Mouse (Mus musculus) ovary, postnatal 14 days (tissue): ENCODE results near the gene Cd70.

Experiments
- DNase-seq: peaks from one replicate; pipeline ENCODE4 v3.0.0; 2022; ENCODE audit warnings: low spot score

The Cd70 gene

DNA sequence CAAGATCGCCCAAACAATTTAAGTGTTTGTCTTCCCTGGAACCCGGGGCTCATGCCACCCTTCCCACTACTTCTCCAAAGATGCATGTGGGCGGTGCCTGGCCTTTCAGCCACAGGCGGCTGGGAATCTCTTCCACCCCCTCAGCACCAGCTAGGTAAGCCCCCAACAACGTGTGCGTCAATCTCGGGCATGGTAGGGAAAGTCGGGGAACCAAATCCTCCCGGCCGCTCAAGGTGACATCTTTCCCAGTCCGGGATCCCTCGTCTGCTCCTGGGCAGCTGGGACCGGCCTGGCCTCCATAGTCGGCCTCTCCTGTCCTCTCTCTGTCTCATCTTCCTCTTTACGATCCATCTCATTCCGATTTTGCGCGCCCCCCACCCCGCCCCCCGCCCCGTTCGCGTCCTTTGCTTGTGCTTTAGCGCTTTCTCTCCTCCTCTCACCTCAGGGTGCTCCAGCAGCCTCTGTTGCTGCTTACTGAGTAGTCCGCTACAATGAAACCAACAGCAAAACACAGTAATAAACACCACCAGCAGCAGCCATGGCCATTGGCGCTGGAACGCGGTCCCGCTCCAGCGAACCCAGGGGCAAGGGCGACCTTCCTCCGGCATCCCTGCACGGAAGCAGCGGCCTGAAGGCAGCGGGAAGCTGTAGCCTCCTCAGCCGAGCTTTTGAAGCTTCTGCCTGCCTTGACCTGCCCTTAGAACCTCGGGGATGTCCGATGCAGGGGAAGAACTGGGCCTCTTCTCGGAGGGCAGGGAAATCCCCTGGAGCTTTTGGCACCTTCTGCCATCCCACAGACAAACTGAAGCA, at the start of gene Cd70:
Gene Cd70, minus strand, starts transcription at position 784 of the 810 bp plus-strand sequence.
- DNase-seq, result peak; percentile 1

DNA sequence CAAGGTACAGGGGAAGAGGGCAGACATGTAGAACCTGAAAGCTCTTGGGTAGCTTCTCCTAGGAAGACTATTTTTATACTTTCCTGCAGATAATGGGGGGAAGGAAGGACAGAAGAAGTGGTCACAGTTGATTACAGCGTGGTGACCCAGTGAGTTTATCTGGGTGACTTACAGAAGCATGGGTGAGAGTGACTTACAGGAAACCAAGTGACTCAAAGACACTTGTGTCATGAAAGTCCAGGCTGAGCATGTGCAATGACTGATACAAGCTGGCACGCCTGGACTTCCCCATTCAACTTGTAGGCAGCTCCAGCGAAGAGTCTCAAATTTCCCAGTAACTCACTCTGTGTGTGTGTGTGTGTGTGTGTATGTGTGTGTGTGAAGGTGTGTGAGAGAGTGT, 48.7 kb upstream of the Cd70 start:
- no peak for DNase-seq

DNA sequence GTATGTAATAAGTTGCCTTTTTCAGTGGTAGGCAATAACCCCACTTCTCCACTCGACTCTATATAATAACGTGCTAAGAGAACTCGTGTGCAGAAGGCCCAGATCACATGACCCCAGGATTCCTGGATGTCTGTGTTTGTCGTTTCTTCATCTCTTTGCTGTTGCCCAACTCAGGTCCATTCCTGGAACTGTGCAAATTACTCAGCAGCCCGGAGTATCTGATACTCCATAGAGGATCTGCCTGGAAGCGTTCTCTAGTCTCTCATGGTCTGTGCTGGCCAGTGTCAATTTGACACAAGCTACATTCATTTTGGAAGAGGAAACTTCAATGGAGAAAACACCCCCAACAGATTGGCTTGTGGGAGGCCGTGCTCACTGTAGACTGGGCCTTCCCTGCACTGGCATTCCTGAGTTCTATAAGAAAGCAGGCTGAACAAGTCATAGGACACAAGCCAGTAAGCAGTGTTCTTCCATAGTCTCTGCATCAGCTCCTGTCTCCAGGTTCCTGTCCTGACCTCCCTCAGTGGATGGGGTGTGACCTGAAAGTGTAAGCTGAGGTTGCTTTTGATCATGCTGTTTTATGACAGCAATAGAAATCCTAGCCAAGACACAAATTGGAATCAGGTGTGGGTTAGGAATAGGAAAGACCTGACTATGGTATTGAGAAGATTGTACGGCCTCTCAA, 45.9 kb upstream of the Cd70 start:
- DNase-seq, result no peak

DNA sequence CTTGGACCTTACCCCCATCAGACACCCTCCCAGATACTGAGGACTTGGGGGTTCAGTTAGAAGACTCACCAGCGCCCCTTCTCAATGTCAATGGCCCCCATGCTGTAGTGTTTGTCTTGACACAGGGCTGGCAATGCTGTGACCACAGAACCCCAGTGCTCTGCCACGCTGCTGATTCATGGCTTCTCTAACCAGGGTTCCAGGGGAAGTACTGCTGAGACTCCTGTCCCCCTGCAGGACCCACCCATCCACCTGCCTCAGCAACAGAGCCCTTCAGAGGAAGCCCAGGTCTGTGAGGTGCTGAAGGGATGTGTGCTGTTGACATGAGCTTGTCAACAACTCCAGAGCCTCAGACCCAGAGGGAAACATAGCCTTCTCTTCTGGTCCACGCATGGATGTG, 45.2 kb upstream of the Cd70 start:
- no peak for DNase-seq

DNA sequence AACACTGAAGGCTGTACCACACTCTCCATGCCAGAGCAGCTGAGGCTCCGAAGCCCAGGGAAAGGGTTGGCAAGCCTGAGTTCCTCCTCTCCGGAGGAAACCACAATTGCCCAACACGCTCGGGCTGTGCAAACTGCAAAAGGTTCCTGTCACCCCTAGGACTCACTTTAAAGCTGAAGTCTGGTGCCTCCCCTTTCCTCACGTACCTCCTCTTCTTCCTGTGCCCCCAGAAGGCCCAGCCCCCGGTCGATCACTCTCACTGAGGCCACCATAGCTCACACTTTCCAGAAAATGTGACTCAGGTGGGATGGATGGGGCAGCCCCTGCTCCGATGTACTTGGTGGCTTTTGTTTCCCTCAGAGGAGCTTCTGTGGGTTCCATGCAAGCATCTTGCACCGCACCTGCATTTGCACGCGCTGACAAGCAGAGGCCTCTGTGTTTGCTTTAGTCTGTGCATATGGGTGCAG, 44.5 kb upstream of the Cd70 start, which contains the start of gene Tnfsf14:
Gene Tnfsf14, minus strand, starts transcription at position 137 of the 467 bp plus-strand sequence.
- DNase-seq, result no peak

DNA sequence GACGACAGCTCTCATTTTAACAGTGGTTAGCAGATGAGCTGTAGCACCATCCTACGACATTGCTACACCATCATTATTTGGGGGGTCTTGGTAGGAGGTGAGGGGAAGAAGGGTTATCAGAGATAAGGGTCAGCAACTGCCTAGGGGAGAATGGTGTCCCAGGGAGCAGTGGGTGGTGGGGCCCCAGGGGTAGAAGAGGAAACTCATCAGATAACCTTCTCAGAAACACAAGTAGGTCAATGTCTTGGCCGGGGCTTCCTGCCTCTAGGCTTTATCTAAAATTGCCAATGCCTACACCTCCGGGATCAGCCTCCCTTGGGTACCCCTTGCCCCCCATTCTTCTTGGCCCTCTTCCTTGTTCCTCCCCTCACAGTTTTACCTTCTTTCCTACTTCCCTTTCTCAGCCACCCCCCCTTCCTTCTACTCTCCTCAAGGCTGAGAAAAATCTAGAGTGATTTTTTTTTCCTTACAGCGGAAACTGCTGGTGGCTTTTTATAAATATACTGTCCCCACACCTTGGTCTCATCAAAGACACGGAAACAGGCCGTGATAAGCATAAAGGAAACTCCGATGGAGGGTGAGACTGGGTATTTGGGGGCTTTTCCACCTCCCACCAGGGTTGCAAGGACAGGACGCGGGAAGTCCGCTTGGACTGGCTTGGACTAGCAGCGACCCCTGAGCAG, 39.1 kb upstream of the Cd70 start:
- DNase-seq, result no peak

DNA sequence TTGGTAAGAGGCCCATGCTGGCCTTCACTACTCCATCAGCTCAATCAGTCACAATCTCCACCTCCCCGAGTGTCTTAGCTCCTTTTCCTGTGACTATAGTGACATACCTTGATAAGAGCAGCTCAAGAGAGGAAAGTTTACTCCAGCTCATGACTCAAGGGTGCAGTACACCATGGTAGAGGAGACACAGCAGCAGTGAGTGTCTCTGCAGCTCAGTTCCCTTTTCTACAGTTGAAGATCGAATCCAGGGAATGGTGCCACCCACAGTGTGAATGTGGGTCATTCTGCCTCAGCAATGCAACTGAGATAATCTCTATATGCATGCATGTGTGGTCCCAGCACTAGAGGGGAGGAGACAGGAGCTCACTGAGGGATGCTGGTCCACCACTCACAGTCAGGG, 36.1 kb upstream of the Cd70 start:
- DNase-seq, result no peak

DNA sequence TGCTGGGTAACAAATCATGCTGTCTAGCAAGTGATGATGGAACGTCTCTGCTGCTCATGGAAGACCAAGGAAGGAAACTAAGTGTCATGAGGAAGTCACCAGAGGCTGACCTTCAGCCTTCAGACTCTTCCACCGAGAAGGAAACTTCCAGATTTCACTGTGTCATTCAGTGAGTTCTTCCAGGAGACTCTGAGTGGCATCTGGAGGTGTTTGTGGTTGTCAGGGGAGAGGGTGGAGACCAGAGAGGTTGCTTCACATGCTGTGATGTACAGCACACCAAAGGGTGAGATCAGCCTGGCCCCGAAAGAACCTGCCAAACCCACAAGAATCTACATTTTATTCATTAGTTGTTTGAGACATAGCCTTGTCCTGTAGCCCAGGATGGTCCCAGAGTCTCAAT, 33.3 kb upstream of the Cd70 start:
- no peak for DNase-seq

DNA sequence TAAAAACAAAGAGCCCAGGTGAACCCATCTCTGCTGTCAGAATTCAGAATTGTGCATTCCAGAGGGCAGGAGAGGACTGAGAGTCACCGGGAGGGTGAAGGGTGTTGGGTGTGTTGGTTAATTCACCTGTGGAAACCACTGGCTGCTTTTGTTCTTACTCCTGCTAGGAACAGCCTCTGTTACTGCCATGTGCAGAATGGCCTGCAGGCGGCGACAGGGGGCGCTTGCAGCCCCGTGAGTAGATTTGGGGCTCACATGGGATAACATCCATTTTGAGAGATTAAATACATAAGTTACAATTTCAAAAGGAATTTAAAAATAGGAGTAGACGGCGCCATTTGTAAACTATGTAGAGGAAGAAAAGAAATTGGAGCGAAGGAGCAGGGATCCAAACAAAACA, 30.8 kb upstream of the Cd70 start:
- DNase-seq, result no peak

DNA sequence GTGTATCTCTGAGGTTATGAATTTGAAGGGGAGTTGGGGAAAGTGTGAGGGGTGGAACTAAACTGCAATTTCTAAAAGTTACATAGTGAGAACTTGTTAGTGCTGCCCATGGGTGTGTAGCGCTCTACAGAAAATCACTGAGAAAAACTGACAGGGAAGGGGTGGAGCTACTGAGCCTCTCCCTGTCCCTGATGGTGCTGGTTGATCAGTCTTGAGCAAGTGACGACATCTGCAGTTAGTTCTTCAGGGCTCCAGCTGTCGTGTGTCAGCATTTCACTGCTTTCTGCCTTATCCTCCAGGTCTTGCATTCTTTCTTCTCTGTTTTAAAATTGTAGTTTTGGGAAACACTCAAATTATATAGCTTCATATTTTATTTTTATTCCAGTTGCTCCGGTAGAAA, 23.8 kb upstream of the Cd70 start:
- no peak for DNase-seq

DNA sequence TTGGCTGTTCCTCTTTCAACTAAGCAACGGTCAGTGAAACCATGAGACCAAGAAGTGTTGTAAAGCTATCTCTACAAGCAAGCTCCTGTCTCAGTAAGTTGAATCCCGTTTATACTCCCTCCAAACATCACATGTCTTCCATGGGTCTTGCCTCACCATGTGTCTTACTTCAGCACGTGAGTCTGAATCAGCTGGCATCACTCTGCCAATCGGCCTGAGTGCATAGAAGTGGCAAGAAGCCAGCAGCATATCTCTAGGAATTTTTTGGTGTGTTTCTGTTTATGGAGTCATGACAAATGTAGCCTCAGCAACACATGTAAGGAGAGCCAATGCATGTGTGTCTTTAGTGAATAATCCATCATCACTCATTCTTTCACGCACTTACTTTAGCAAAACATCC, 22.8 kb upstream of the Cd70 start:
- DNase-seq, result no peak

DNA sequence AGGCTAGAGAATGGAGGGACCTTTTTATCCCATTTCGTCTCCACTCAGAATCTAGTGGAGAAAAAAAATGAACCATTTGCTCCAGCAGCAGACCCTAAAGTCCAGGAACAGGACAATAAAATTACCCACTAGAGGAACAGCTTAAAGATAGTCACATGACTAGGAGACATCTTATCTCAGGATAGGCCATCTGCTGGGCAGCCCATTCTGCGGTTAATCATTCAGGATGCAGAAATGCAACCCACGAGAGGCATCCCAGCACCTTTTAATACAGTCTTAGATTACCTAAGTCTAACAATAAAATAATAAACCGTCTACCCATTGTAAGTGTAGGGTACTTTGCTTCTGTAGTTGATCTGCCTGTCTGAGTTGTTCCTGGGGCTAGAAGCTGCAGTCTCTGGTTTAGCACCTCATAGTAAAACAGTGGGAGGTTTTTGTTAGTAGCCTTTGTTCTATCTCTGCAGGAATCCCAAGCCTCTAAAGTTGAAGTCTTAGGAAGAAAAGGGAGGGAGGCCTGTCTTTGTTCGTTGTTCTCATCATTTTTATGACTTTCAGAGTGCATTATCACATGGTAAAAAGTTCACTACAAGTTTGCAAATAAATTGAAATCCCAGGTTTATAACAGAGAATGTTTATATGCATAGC, 21.2 kb upstream of the Cd70 start:
- no peak for DNase-seq

DNA sequence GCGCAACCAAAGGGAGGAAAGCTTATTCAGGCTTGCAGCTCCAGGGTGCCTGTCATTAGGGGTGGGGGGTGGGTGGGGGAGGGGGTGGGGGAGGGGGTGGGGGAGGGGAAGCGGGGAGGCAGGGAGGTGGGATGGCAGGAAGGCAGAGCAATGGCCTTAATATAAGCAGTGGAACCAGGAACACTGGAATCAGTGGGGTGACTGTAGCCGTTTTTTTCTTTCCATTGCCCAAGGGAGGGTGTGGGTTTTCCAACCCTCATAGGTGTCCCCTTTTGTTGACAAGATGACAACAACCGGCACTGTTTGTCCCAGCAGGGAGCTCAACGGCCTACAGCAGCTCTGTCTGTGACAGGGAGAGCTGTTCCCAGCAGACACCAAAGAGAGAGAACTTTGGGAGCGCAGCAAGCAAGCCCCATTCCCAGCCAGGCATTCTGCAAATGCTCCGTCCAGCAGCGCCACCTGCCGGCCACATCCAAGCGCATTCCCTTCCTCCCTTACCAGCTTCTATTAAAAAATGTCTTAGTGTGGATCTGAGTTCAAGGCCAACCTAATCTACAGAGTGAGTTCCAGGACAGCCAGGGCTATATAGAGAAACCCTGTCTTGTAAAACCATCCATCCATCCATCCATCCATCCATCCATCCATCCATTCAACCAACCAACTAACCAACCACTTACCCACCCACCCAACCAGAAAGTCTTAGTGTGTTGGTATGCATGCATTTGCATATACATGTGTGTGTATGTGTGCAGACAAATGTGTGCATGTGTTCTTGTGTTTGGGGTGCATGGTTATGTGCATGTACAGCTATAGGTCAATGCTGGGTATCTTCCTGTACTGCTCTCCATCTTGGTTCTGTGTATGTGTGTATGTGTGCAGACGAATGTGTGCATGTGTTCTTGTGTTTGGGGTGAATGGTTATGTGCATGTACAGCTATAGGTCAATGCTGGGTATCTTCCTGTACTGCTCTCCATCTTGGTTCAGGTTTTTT, 17.5 kb upstream of the Cd70 start:
- peak; percentile 88 for DNase-seq

DNA sequence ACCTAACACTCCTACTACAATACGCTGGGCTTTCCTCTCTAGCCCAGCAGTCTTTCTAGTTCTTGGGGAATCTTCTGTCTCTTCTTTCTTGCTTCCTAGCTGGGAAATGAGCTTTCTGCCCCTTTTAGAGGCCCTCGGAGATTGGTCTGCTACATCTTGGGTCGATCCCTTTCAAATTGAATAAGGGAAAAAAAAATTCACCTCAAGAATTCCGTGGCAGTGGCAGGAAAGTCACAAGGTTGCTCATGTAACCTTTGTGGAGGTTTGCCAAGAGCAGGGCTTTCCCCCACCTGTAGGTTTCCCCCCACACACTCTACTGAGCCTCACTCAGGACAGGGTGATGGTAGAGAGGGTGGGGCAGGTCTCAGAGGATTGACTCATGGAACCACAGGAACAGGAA, 4.2 kb upstream of the Cd70 start:
- no peak for DNase-seq

DNA sequence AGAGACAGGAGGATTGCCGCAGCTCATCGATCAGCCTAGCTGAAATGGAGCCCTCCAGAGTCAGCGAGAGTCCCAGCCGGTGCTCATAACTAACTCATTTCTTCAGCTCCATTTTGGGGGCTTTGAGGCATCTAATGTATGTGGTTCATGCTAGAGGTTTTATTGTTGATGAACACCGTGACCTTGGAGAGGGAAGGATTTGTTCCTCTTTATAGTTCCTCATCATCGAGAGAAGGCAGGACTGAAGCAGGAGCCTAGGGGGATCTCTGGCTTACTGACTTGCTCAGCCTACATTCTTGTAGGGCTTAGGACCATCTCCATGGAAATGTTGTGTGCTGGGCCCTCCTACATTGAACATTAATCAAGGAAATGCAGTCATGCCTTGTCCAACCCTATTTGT, 3.4 kb upstream of the Cd70 start:
- no peak for DNase-seq

DNA sequence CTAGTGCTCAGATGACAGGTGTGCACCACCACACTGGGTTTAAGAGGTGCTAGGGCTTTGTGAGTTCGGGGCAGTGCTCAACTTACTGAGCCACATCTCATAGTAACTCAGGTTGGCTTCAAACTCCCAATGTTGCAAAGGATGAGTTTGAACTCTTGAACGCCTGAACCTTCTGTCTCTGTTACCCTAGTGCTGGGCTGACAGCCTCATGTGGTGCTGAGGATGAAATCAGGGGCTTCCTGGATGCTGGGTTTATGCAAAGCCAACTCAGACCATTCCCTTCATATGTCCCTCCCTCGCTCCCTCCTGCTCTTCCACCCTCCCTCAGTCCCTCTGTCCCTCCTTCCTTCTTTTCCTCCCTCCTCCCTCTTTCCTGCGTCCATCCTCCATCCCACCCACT, 1.2 kb downstream of the Cd70 start:
- DNase-seq, result no peak

DNA sequence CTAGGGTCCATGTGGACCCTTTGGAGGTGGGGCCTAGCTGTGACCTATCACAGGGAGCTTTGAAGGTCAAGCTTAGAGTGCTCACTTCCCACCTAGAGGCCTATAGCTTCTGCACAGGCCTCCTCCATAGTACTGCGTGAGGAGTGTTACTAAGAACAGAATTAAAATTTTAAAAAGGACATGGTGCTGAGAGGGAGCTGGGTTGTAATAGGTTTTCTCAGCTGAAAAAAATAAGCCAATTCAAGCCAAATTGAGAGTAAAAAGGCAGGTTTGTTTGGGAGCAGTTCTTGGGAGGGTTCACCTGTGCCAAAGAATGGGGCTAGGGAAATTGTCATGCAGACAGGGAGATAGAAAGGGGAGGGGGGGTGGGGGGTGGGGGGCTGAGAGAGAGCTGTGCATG, 4.5 kb downstream of the Cd70 start:
- no peak for DNase-seq

DNA sequence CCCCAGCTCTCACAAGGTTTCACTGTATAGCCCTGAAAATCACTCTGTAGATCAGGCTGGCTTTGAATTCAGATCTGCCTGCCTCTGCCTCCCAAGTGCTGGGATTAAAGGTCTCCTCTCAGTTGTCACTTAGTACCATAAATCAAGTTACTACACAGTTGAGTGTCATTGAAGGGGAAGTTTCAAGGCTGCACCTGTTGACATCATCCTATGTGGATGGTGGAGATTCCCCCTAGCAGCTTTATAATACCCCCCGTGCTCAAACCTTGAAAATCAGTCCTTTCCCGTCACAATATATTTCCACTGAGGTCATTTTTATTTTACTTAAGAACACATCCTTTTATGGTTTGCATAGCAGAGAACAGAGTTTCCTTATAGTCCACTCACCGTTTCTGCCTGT, 5.9 kb downstream of the Cd70 start:
- DNase-seq, result no peak

DNA sequence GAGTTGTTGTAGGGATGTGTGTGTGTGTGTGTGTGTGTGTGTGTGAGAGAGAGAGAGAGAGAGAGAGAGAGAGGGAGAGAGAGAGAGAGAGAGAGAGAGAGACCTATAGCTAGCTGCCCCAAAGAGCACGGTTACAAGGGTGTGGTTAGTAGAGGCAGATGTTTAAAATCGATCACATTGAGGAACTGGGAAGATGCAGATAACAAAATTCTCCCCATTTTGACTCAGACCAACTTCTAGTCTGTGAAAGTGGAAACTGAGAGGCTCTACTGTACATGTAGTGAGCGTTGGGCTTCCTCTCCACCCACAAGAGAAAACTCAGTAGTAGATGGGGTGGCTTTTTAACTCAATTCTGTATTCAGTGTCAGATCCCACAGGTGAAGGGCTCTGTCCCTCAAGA, 9.9 kb downstream of the Cd70 start:
- no peak for DNase-seq

DNA sequence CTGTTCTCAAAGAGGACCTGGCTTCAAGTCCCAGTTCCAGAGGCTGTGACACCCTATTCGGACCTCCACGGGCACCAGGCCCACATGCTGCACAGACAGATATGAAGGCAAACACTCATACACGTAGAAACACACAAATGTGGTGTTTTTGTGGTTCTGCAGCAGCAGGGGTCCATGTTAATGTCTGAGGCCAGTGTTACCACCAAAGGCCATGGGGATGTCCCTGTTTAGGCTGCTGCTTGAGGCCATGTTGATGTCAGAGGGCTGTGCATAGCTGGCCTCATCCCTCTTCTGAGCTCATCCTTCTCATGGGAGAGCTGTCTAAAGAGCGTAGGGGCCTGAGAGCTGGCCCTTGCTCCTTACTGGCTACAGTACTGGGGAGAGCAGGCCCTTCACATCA, 10.9 kb downstream of the Cd70 start:
- no peak for DNase-seq

DNA sequence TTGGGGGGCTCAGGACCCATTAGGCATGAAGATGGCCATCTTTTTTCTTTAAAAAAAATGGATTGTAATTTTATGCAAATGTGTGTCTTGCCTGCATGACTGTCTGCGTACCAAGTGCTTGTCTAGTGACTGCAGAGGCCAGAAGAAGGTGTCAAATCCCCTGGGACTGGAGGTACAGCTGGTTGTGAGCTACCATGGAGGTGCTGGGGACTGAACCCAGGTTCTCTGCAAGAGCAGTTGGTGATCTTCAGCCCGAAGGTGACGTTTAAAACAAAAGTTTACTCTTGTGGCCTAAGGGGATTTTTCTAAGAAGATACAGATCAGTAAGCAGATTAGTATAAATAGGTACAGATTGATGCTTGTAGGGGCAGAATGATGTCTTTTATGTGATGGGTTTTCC, 13.9 kb downstream of the Cd70 start:
- no peak for DNase-seq
